Mouse (Mus musculus) neural tube, embryonic 15.5 days (tissue): ENCODE data around the gene Shq1. TPM values are rescaled to one million over a fixed set of nuclear protein-coding genes. Genes with fewer than 3 reads are reported as not detected.

ENCODE experiments used
- ATAC-seq: fragments of 200-750 bp; cut with Nextera tagmentation; 2 replicates; pipeline ENCODE4 v1.8.0; 2017; ENCODE audit warnings: mild to moderate bottlenecking, moderate TSS enrichment, moderate library complexity; ENCODE audit not compliant: low FRiP score
- H3K27ac ChIP-seq: fragments of 300-500 bp; sonication (generic); replicated peaks from 2 replicates; pipeline ENCODE4 v1.5.1; 2015; ENCODE audit warnings: mild to moderate bottlenecking, inconsistent platforms
- H3K27me3 ChIP-seq: fragments of 300-500 bp; sonication (generic); replicated peaks from 2 replicates; pipeline ENCODE4 v1.6.1; 2015; ENCODE audit warnings: inconsistent platforms
- H3K36me3 ChIP-seq: fragments of 300-500 bp; sonication (generic); 2 replicates; pipeline ENCODE4 v1.6.1; 2015; ENCODE audit warnings: inconsistent platforms
- H3K4me1 ChIP-seq: fragments of 300-500 bp; sonication (generic); 2 replicates; pipeline ENCODE4 v1.6.1; 2015; ENCODE audit warnings: inconsistent platforms
- H3K4me2 ChIP-seq: fragments of 300-500 bp; sonication (generic); 2 replicates; pipeline ENCODE4 v1.6.1; 2015; ENCODE audit warnings: inconsistent platforms, mild to moderate bottlenecking, moderate library complexity
- H3K4me3 ChIP-seq: fragments of 300-500 bp; sonication (generic); replicated peaks from 2 replicates; pipeline ENCODE4 v1.5.1; 2015; ENCODE audit warnings: mild to moderate bottlenecking, inconsistent platforms
- H3K9ac ChIP-seq: fragments of 300-500 bp; sonication (generic); replicated peaks from 2 replicates; pipeline ENCODE4 v1.6.1; 2015; ENCODE audit warnings: mild to moderate bottlenecking, inconsistent platforms
- H3K9me3 ChIP-seq: fragments of 300-500 bp; sonication (generic); replicated peaks from 2 replicates; pipeline ENCODE4 v1.6.1; 2016; ENCODE audit warnings: inconsistent platforms
- WGBS: fragments of 180-500 bp; shearing (Covaris S2); methylation state at CpG from one replicate; pipeline ENCODE4 v1.1.7; 2015; ENCODE audit warnings: mixed read lengths; 5-methylcytosine and 5-hydroxymethylcytosine counted together
- polyA plus RNA-seq: library from polyadenylated mRNA; unstranded; fragments of >200 nt; fragmentation: Nextera tagmentation; extraction: Ambion mirVana; gene quantifications from 2 replicates; pipeline ENCODE4 v1.2.1, GENCODE M21; 2015

Gene Shq1
- polyA plus RNA-seq, 1 experiment from 2014 or later = 8.9 TPM

DNA sequence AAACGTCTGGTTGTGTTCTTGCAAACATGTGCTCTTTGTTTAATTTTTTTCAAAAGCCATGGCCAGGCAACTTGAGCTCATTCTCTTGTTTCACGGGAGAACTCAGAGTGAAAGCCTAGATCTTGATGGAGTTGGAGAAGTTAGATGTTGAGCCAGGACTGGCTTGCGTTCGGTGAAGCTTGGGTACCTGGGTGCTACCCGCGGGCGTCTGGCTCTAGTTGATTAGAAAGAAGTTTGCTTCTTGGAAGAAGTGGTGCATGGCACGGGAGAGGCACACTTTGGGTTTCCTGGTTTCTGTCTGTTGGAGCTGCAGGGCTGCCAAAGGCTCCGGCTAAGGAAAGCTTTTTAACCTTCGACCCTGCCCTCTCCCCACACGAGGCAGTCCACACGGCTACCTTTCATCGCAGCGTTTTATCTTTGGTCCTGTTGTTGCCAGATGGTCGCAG, 34.4 kb upstream of the Shq1 start:
- peaks cover 21% of the 10 kb centered on the region for H3K4me1 ChIP-seq
- no peak overlapping the region for H3K27ac ChIP-seq
- no peaks in the 10 kb centered on the region for H3K9me3 ChIP-seq
- no peak for ATAC-seq
- 0 out of 2 replicates have a peak overlapping the region, but pooled peaks have one; percentile 66 for H3K9ac ChIP-seq
- H3K4me3 ChIP-seq = peak overlapping the region; percentile 65
- H3K36me3 ChIP-seq = no peaks in the 10 kb centered on the region
- H3K27me3 ChIP-seq = peaks cover 38% of the 10 kb centered on the region
- H3K4me2 ChIP-seq = peak overlapping the region; percentile 98
- 5% methylated on average over 15 of the region's 15 CpGs for WGBS

DNA sequence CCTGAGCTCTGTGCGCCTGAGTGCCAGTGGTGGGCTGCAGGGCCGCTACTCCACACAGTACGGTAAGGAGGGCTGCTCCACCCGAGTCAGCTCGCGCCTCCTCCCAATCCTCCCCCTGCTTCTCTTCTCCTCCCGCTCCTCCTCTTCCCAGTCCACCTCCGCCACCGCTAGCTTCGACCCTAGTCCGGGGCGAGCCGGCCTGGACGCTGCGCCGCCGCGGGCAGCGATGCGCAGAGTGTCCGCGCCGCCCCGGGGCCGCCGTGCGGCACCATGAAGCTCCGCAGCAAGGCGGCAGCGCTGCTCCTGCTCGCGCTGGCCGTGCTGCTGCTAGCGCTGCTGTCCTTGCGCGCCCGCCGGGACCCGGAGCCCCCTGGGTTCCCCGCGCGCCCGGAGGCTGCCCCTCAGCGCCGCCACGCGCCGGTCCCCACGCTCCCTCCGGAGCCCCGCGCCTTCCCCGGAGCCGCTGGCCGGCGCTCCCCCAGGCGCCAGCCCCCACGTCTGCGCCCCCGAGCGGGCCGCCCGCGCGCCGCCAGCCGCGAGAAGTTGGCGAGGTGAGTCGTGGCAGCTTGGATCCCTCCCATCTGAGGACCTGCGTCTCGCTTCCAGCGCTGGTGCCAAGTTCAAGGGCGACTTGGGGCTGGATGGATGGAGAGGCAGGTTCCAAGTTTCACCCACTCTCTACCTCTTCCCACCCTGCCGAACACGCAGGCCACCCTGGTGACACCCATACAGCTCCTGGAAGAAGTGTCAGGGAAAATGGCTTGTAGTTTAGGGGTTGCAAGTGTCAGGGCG, 33.8 kb upstream of the Shq1 start, which contains the start of gene Gxylt2:
TSS of gene Gxylt2 (plus strand) at position 161 of the 792 bp plus-strand sequence.
- peaks cover 21% of the 10 kb centered on the region for H3K4me1 ChIP-seq
- no peak within 1 kb of the TSS for H3K27ac ChIP-seq
- H3K4me3 ChIP-seq = peak within 1 kb of the TSS; percentile 65
- peaks cover 38% of the 10 kb centered on the region for H3K27me3 ChIP-seq
- ATAC-seq = peak; percentile 89
- under 1% methylated on average over 75 of the region's 77 CpGs for WGBS
- peak within 1 kb of the TSS; percentile 98 for H3K4me2 ChIP-seq
- peak within 1 kb of the TSS; percentile 66 for H3K9ac ChIP-seq
- H3K36me3 ChIP-seq = no peaks in the 10 kb centered on the region
- no peaks in the 10 kb centered on the region for H3K9me3 ChIP-seq

DNA sequence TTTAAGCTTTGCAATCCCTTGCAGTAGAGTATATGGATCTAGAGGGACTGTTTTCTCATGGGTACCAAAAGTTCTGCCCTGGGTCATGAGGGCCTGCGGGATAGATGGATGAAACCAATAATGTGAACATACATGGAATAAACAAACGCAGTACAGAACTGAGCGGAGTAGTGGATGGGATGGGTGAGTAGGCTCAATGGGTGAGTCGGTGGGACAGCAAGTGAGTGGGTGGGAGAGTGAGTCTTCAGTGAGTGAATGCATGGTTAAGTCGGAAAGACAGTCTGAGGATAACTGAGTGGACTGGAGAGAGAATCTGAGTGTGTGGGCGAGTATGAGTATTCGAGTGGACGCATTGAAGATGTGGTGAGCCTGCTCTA, 33.2 kb upstream of the Shq1 start:
- Histone ChIP-seq H3K4me2 (peak overlapping the region; percentile 98), H3K4me3 (peak overlapping the region; percentile 65), H3K27ac (no peak overlapping the region), H3K9ac (peak overlapping the region; percentile 66), H3K9me3 (no peaks in the 10 kb centered on the region), H3K4me1 (peaks cover 16% of the 10 kb centered on the region), H3K27me3 (peaks cover 38% of the 10 kb centered on the region), H3K36me3 (no peaks in the 10 kb centered on the region)
- WGBS = 35% methylated on average over 8 of the region's 8 CpGs
- no peak; the same call in 1 of the 2 replicates for ATAC-seq

DNA sequence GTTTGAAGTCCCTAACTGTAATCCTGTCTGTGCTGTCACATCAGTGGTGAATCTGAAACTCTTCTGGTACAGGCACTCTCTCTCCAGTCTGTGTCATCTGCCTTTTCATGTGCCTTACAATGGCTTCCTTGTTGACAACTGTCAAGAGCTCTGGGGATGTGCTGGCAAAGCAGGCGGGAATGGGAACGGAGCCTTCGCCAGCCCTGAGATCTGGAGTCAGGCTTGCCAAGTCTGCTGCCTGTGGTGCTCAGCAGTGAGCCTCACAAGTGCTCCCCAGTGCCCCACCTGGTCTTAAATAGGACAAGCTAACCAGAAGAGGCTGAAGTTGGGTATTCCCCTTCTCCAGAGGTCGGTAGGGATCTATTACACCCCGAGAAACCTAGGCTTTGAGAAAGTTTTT, 29.8 kb upstream of the Shq1 start:
- ATAC-seq = no peak
- Histone ChIP-seq H3K9ac (no peak overlapping the region), H3K27me3 (peaks cover 26% of the 10 kb centered on the region), H3K27ac (no peak overlapping the region), H3K9me3 (no peaks in the 10 kb centered on the region), H3K4me2 (no peak overlapping the region), H3K36me3 (no peaks in the 10 kb centered on the region), H3K4me1 (peaks cover 15% of the 10 kb centered on the region), H3K4me3 (no peak overlapping the region)
- WGBS = 64% methylated on average over 5 of the region's 5 CpGs

DNA sequence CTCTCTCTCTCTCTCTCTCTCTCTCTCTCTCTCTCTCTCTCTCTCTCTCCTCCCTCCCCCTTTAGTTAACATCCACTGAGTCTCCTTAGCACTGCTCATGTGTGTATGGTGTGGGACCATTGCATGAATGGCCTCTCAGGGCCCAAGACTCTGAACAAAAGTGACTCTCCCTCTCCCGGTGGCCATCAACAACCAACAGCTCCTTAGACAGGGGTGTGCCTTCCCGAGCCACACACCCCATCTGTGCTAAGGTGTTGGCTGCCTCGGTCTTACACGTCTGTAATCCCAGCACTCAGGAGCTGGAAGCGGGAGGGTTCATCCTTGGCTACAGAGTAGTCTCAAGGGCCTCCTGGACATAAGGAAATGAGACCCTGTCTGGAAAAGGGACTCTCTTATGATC, 29.0 kb upstream of the Shq1 start:
- WGBS = 86% methylated on average over 5 of the region's 5 CpGs
- H3K27ac ChIP-seq = no peak overlapping the region
- H3K4me3 ChIP-seq = no peak overlapping the region
- H3K9me3 ChIP-seq = no peaks in the 10 kb centered on the region
- no peak overlapping the region for H3K4me2 ChIP-seq
- H3K27me3 ChIP-seq = peaks cover 18% of the 10 kb centered on the region
- no peak for ATAC-seq
- H3K36me3 ChIP-seq = no peaks in the 10 kb centered on the region
- peaks cover 8% of the 10 kb centered on the region for H3K4me1 ChIP-seq
- no peak overlapping the region for H3K9ac ChIP-seq

DNA sequence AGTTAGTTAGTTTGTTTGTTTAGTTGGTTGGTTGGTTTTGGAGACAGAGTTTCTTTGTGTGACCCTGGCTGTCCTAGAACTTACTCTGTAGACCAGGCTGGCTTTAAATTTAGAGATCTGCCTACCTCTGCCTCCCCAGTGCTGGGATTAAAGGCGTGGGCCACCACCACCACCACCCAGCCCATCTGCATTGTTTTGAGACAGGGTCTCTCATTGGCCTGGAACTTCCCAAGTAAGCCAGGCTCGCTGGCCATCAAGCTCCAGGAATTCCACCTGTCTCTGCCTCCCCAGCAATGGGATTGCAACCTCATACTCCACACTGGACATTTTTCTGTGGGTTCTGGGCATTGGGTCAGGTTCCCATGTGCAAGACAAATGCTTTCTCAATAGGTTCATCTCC, 15.4 kb upstream of the Shq1 start:
- H3K4me3 ChIP-seq = no peak overlapping the region
- no peaks in the 10 kb centered on the region for H3K4me1 ChIP-seq
- no peaks in the 10 kb centered on the region for H3K36me3 ChIP-seq
- H3K27me3 ChIP-seq = no peaks in the 10 kb centered on the region
- no peak overlapping the region for H3K9ac ChIP-seq
- H3K4me2 ChIP-seq = no peak overlapping the region
- no peak for ATAC-seq
- H3K27ac ChIP-seq = no peak overlapping the region
- 88% methylated on average over 2 of the region's 2 CpGs for WGBS
- H3K9me3 ChIP-seq = no peaks in the 10 kb centered on the region

DNA sequence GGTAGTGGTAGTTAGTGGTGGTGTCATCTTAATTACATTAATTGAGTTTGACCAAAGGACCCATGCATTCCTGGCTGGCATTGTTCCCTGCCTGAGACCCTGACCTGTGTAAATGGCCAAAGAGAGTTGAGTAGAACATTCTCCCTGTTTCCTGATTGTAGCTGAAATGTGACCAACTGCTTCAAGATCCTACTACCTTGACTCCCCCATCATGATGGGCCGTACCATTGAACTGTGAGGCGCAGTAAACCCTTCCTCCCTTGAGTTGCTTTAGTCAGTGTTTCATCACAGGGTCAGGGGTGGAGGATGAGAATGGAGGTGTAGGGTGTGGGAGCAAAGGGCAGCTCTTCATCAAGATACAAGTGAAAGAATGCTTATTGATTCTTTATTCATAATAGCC, 7.7 kb upstream of the Shq1 start:
- ATAC-seq = no peak
- H3K36me3 ChIP-seq = no peaks in the 10 kb centered on the region
- H3K27ac ChIP-seq = no peak overlapping the region
- 100% methylated on average over 2 of the region's 2 CpGs for WGBS
- H3K9ac ChIP-seq = no peak overlapping the region
- H3K4me1 ChIP-seq = no peaks in the 10 kb centered on the region
- no peak overlapping the region for H3K4me2 ChIP-seq
- H3K4me3 ChIP-seq = no peak overlapping the region
- no peaks in the 10 kb centered on the region for H3K27me3 ChIP-seq
- no peaks in the 10 kb centered on the region for H3K9me3 ChIP-seq

DNA sequence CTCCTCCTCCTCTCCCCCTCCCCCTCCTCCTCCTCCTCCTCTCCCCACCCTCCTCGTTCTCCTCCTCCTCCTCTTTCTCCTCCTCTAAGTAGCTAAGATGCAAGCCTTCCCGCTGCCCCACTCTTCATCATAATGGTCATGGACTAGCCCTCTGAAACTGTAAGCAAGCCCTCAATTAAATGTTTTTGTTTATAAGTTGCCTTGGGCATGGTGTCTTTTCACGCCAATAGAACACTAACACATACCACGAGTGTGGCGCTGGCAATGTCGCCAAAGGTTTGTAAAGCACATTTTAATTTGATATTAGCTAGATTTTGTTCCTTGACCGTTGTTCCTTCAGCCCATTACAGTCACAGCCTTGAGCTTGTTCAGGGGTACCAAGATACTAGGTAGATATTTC, 5.5 kb upstream of the Shq1 start:
- Histone ChIP-seq H3K4me3 (no peak overlapping the region), H3K36me3 (no peaks in the 10 kb centered on the region), H3K9me3 (no peaks in the 10 kb centered on the region), H3K27ac (no peak overlapping the region), H3K9ac (no peak overlapping the region), H3K4me2 (no peak overlapping the region), H3K27me3 (no peaks in the 10 kb centered on the region), H3K4me1 (peaks cover 3% of the 10 kb centered on the region)
- ATAC-seq = no peak
- WGBS = 95% methylated on average over 6 of the region's 7 CpGs

DNA sequence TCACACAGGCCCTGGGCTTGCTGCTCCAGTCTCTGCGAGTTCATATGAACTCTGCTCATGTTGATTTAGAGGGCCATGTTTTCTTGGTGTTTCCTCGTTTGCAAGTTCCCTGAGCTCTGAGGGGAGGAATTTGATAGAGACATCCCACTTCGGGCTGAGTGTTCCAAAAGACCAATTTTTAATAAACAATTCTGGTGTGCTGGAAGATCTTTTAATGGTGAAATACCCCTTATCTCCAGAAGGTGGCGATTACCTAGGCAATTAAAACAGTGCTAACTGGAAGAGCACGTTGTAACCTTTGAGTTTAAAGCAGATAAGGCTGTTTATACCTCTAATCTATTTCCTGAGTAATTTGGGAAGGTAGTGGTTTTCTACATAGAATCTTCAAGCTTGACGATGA, 4.0 kb upstream of the Shq1 start:
- no peak overlapping the region for H3K9ac ChIP-seq
- no peaks in the 10 kb centered on the region for H3K36me3 ChIP-seq
- H3K27ac ChIP-seq = no peak overlapping the region
- H3K27me3 ChIP-seq = no peaks in the 10 kb centered on the region
- ATAC-seq = no peak
- no peak overlapping the region for H3K4me3 ChIP-seq
- H3K4me2 ChIP-seq = no peak overlapping the region
- WGBS = 28% methylated on average over 6 of the region's 6 CpGs
- peaks cover 11% of the 10 kb centered on the region for H3K4me1 ChIP-seq
- no peaks in the 10 kb centered on the region for H3K9me3 ChIP-seq

DNA sequence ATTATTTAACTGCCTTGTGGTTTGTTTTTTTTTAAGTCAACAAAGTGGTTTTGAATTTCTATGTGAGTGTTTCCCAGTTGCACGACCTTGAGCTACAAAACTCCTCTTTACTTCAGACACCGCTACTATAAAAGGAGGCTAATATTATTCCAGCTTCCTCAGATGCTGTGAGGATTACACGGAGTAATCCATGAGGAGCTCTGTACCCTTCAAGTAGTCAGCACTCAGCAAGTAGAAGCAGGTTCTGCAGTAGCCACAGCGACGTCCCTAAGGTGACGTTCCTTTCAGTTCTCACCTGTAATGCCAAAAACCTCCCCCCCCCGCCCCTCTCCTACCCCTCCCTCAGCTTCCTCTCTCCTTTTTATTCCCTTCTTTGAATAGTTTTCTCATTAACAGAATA, 444 bp upstream of the Shq1 start:
- Histone ChIP-seq H3K36me3 (peaks cover under 1% of the 10 kb centered on the region; the same call in 1 of the 2 replicates), H3K27ac (no peak overlapping the region), H3K4me3 (peak overlapping the region; percentile 93), H3K9ac (no peak overlapping the region), H3K9me3 (no peaks in the 10 kb centered on the region), H3K4me2 (peak overlapping the region; percentile 97), H3K27me3 (no peaks in the 10 kb centered on the region; the same call in 1 of the 2 replicates), H3K4me1 (peaks cover 11% of the 10 kb centered on the region)
- 10% methylated on average over 7 of the region's 7 CpGs for WGBS
- ATAC-seq = peak; percentile 49; the same call in 1 of the 2 replicates

DNA sequence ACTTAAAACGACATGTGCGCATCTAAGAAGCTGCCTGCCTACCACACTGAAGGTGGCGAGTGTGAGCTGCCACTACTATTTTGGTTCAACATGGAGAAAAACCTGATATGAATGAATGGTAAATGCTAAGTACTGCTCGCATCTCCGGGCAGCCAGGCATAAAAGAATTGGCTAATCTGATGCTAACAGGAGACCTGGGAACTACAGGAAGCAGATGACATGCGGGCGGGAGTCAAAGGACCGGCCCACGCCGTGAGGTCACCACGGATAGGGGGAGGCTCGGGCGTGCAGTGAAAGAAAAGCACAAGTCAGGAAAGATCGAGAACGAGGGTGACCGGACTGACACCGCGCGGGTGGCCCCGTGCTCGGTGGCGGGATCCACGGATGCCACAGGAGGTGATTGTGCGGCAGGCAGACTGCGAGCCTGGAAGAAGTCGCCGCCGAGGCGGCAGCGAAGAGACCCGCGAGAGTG, 551 bp downstream of the Shq1 start:
- ATAC-seq = peak; percentile 49
- Histone ChIP-seq H3K4me1 (peaks cover 11% of the 10 kb centered on the region), H3K9me3 (no peaks in the 10 kb centered on the region), H3K4me3 (peak overlapping the region; percentile 93), H3K27ac (peak overlapping the region; percentile 54; the same call in 1 of the 2 replicates), H3K9ac (peak overlapping the region; percentile 59), H3K4me2 (peak overlapping the region; percentile 97), H3K27me3 (no peaks in the 10 kb centered on the region; the same call in 1 of the 2 replicates), H3K36me3 (peaks cover 2% of the 10 kb centered on the region; the same call in 1 of the 2 replicates)
- WGBS = under 1% methylated on average over 32 of the region's 32 CpGs

DNA sequence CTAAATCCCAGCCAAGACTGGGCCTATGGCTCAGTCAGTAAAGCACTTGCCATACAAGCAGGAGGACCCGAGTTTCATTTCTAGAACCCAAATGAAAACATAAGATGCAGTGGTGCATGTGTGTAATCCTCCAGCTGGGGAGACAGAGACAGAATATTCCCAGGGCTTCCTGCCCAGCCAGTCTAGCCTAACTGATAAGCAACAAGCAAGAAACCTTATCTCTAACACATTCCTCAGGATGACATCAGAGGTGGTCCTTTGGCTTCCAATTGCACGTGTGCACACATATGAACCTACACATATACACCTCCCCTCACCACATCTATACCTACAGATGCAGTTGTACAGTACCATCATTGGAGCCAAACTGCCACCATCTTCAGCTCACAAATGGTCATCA, 2.1 kb downstream of the Shq1 start:
- H3K4me1 ChIP-seq = peaks cover 11% of the 10 kb centered on the region
- peaks cover 6% of the 10 kb centered on the region for H3K36me3 ChIP-seq
- no peaks in the 10 kb centered on the region; the same call in 1 of the 2 replicates for H3K27me3 ChIP-seq
- WGBS = 85% methylated on average over 2 of the region's 2 CpGs
- H3K4me3 ChIP-seq = no peak overlapping the region
- H3K27ac ChIP-seq = no peak overlapping the region
- H3K4me2 ChIP-seq = no peak overlapping the region
- no peak overlapping the region for H3K9ac ChIP-seq
- no peak for ATAC-seq
- no peaks in the 10 kb centered on the region for H3K9me3 ChIP-seq
